Mouse (Mus musculus) CH12.LX (cell line): ENCODE data around the gene Kidins220. TPM values are rescaled to one million over a fixed set of nuclear protein-coding genes. Genes with fewer than 3 reads are reported as not detected.

Experiments
- DNase-seq: peaks from one replicate; pipeline ENCODE4 v3.0.0-alpha.2; 2013; ENCODE audit errors: extremely low read depth
- H3K27ac ChIP-seq: 2 replicates; pipeline ENCODE4 v1.5.1; 2012; ENCODE audit warnings: low read depth, mild to moderate bottlenecking, control low read depth, moderate library complexity; ENCODE audit not compliant: insufficient read depth
- H3K27me3 ChIP-seq: replicated peaks from 2 replicates; pipeline ENCODE3; 2012; ENCODE audit warnings: inconsistent platforms
- H3K36me3 ChIP-seq, 2 experiments: replicated peaks in 1 of 2; 2 replicates each; pipeline versions ENCODE3 to v1.6.1; 2012; ENCODE audit warnings: inconsistent platforms in 1 of 2, low read length in 1 of 2, mild to moderate bottlenecking in 1 of 2, mixed read lengths in 1 of 2, moderate library complexity in 1 of 2; ENCODE audit not compliant: control insufficient read depth in 1 of 2, insufficient read depth in 1 of 2
- H3K4me1 ChIP-seq, 2 experiments: 2 replicates each; pipeline ENCODE4 v1.6.1; 2012; ENCODE audit warnings: inconsistent platforms in 1 of 2, moderate library complexity in 1 of 2; ENCODE audit not compliant: insufficient read depth in 2 of 2, control insufficient read depth in 1 of 2
- H3K4me2 ChIP-seq: 2 replicates; pipeline ENCODE4 v1.6.1; 2012; ENCODE audit warnings: low read depth, mild to moderate bottlenecking, control low read depth; ENCODE audit not compliant: poor library complexity, insufficient read depth, severe bottlenecking
- H3K4me3 ChIP-seq, 3 experiments: fragments of 150-350 bp in 1 of 3; sonication (generic) in 1 of 3; replicated peaks in 1 of 3; 2 replicates each; pipeline versions ENCODE3 to v1.5.1; 2011 to 2012; ENCODE audit warnings: low read depth in 2 of 3, low read length in 2 of 3, mild to moderate bottlenecking in 2 of 3, moderate library complexity in 2 of 3, control low read depth in 1 of 3, improper control_type of control experiment in 1 of 3, inconsistent platforms in 1 of 3, mixed read lengths in 1 of 3; ENCODE audit not compliant: poor library complexity in 1 of 3
- H3K79me2 ChIP-seq: replicated peaks from 2 replicates; pipeline ENCODE4 v1.6.1; 2012; ENCODE audit warnings: mild to moderate bottlenecking, moderate library complexity; ENCODE audit not compliant: control insufficient read depth, poor library complexity, insufficient read depth, severe bottlenecking; ENCODE audit errors: extremely low read depth
- H3K9ac ChIP-seq: 2 replicates; pipeline ENCODE4 v1.6.1; 2012; ENCODE audit warnings: low read depth, mild to moderate bottlenecking, control low read depth, moderate library complexity; ENCODE audit not compliant: insufficient read depth
- H3K9me3 ChIP-seq: replicated peaks from 2 replicates; pipeline ENCODE3; 2012; ENCODE audit warnings: low read length, inconsistent platforms, mixed read lengths
- BHLHE40 ChIP-seq: IDR thresholded peaks from 2 replicates; pipeline ENCODE4 v1.6.1; 2011; ENCODE audit warnings: mild to moderate bottlenecking, low read depth, low read length, improper control_type of control experiment
- CHD2 ChIP-seq: IDR thresholded peaks from 2 replicates; pipeline ENCODE4 v1.6.1; 2011; ENCODE audit warnings: low read length, improper control_type of control experiment
- E2F4 ChIP-seq: IDR thresholded peaks from 2 replicates; pipeline ENCODE4 v1.6.1; 2011; ENCODE audit warnings: low read depth, low read length, improper control_type of control experiment; ENCODE audit not compliant: insufficient replicate concordance
- EP300 ChIP-seq: IDR thresholded peaks from 2 replicates; pipeline ENCODE4 v1.6.1; 2011; ENCODE audit warnings: low read length, improper control_type of control experiment
- ETS1 ChIP-seq: conservative IDR thresholded peaks from 2 replicates; pipeline ENCODE4 v1.6.1; 2012; ENCODE audit warnings: low read depth, mild to moderate bottlenecking, inconsistent platforms, low read length, improper control_type of control experiment, moderate library complexity
- GABPA ChIP-seq: IDR thresholded peaks from 2 replicates; pipeline ENCODE4 v1.6.1; 2012; ENCODE audit warnings: low read depth, low read length, improper control_type of control experiment, inconsistent platforms; ENCODE audit not compliant: insufficient replicate concordance
- IRF4 ChIP-seq: IDR thresholded peaks from 2 replicates; pipeline ENCODE4 v1.6.1; 2014; ENCODE audit warnings: low read depth, mild to moderate bottlenecking, inconsistent platforms, low read length, improper control_type of control experiment
- JUN ChIP-seq: IDR thresholded peaks from 2 replicates; pipeline ENCODE4 v1.6.1; 2011; ENCODE audit warnings: low read depth, mild to moderate bottlenecking, low read length, improper control_type of control experiment, moderate library complexity; ENCODE audit not compliant: insufficient read depth
- JUND ChIP-seq: conservative IDR thresholded peaks from 2 replicates; pipeline ENCODE4 v1.6.1; 2011; ENCODE audit warnings: low read depth, low read length, improper control_type of control experiment
- KAT2A ChIP-seq: IDR thresholded peaks from 2 replicates; pipeline ENCODE4 v1.6.1; 2012; ENCODE audit warnings: low read length, improper control_type of control experiment, inconsistent platforms; ENCODE audit not compliant: insufficient replicate concordance
- MAZ ChIP-seq: IDR thresholded peaks from 2 replicates; pipeline ENCODE4 v1.6.1; 2012; ENCODE audit warnings: low read depth, mild to moderate bottlenecking, inconsistent platforms, low read length, improper control_type of control experiment, moderate library complexity
- MEF2A ChIP-seq: IDR thresholded peaks from 2 replicates; pipeline ENCODE4 v1.6.1; 2014; ENCODE audit warnings: low read depth, mild to moderate bottlenecking, inconsistent platforms, low read length, improper control_type of control experiment, borderline replicate concordance
- MYC ChIP-seq: IDR thresholded peaks from 2 replicates; pipeline ENCODE4 v1.6.1; 2011; ENCODE audit warnings: low read depth, mild to moderate bottlenecking, improper control_type of control experiment, low read length
- NRF1 ChIP-seq: IDR thresholded peaks from 2 replicates; pipeline ENCODE4 v1.6.1; 2014; ENCODE audit warnings: low read depth, mild to moderate bottlenecking, inconsistent platforms, low read length, improper control_type of control experiment, moderate library complexity
- PAX5 ChIP-seq: IDR thresholded peaks from 2 replicates; pipeline ENCODE4 v1.6.1; 2012; ENCODE audit warnings: low read length, inconsistent platforms, mixed read lengths
- POLR2A ChIP-seq: IDR thresholded peaks from 2 replicates; pipeline ENCODE4 v1.6.1; 2011; ENCODE audit warnings: low read depth, mild to moderate bottlenecking, improper control_type of control experiment, low read length
- POLR2AphosphoS2 ChIP-seq: IDR thresholded peaks from 2 replicates; pipeline ENCODE4 v1.6.1; 2011; ENCODE audit warnings: low read depth, low read length, improper control_type of control experiment
- RAD21 ChIP-seq: IDR thresholded peaks from 2 replicates; pipeline ENCODE4 v1.6.1; 2011; ENCODE audit warnings: low read depth, mild to moderate bottlenecking, low read length, improper control_type of control experiment, moderate library complexity
- SIN3A ChIP-seq: IDR thresholded peaks from 2 replicates; pipeline ENCODE4 v1.6.1; 2012; ENCODE audit warnings: low read length, improper control_type of control experiment, inconsistent platforms
- SMC3 ChIP-seq: IDR thresholded peaks from 2 replicates; pipeline ENCODE4 v1.6.1; 2011; ENCODE audit warnings: low read depth, low read length, improper control_type of control experiment
- TBP ChIP-seq: conservative IDR thresholded peaks from 2 replicates; pipeline ENCODE4 v1.6.1; 2011; ENCODE audit warnings: low read depth, low read length, improper control_type of control experiment
- TCF12 ChIP-seq: IDR thresholded peaks from 2 replicates; pipeline ENCODE4 v1.6.1; 2014; ENCODE audit warnings: low read depth, mild to moderate bottlenecking, inconsistent platforms, low read length, improper control_type of control experiment
- UBTF ChIP-seq: IDR thresholded peaks from 2 replicates; pipeline ENCODE4 v1.6.1; 2012; ENCODE audit warnings: low read depth, mild to moderate bottlenecking, inconsistent platforms, low read length, improper control_type of control experiment, moderate library complexity
- USF1 ChIP-seq: IDR thresholded peaks from 2 replicates; pipeline ENCODE4 v1.6.1; 2014; ENCODE audit warnings: low read depth, mild to moderate bottlenecking, inconsistent platforms, low read length, improper control_type of control experiment
- ZNF384 ChIP-seq: IDR thresholded peaks from 2 replicates; pipeline ENCODE4 v1.6.1; 2012; ENCODE audit warnings: low read depth, low read length, improper control_type of control experiment, inconsistent platforms
- dilution Hi-C: fragments of 300-500 bp; cut with MboI; formaldehyde crosslinking; loops from 2 replicates; pipeline ENCODE4 v1.14.3; 2020; ENCODE audit warnings: low sequenced_read_pairs; ENCODE audit not compliant: extremely low pct_unique_long_range_greater_than_20kb, extremely low pct_ligation_motif_present
- in situ Hi-C: fragments of 300-500 bp; cut with MboI; formaldehyde crosslinking; loops from 3 replicates; pipeline ENCODE4 v1.14.3; 2019; ENCODE audit warnings: low sequenced_read_pairs, low pct_ligation_motif_present, low pct_unique_long_range_greater_than_20kb, mixed read lengths
- polyA plus RNA-seq: library from polyadenylated mRNA; unstranded; fragments of >175 nt; gene quantifications from 2 replicates; pipeline ENCODE4 v1.2.1, GENCODE M21; 2012; ENCODE audit warnings: low read depth; ENCODE audit not compliant: insufficient read length
- total RNA-seq, 2 experiments: library from RNA; depleted of rRNA; stranded (reverse); fragments of 300-350 nt in 1 of 2; fragments of >200 nt in 1 of 2; gene quantifications; 2 replicates each; pipeline ENCODE4 v1.2.3; 2012 to 2014

Kidins220 gene
- total and polyA plus RNA-seq, 3 experiments, result 32.4 to 47.8 (median 39.4) TPM

GRCm38 (mm10) chr12:25098561-25099312, 124.0 kb downstream of the Kidins220 start (continued):
- TF ChIP-seq IRF4 (peak; percentile 59; the same call in 1 of the 2 replicates), JUN (no peak), TCF12 (peak; percentile 70), ETS1 (peak; percentile 71), JUND (no peak), TBP (no peak), PAX5 (no peak), ZNF384 (0 out of 2 replicates have a peak, but pooled peaks have one; percentile 9), SMC3 (0 out of 2 replicates have a peak, but pooled peaks have one; percentile 1)

- TF ChIP-seq RAD21 (no peak), UBTF (0 out of 2 replicates have a peak, but pooled peaks have one; percentile 8), MAZ (no peak), EP300 (no peak), SIN3A (no peak)
- H3K79me2 ChIP-seq, result no peaks in the 10 kb centered on the region
- peaks cover 6 to 23% of the 10 kb centered on the region in 2 experiments; a peak in 3 of 4 replicates for H3K4me1 ChIP-seq
- peaks cover 6% of the 10 kb centered on the region for H3K9me3 ChIP-seq
- H3K27me3 ChIP-seq, result peaks cover 33% of the 10 kb centered on the region
- dilution Hi-C loops, result no loop called here
- in situ Hi-C loops, result loop anchor here (10.0 to 25.0 kb wide), 5 partner anchors 316 to 1188 kb away; no protein-coding TSS in a partner anchor
- no peak overlapping the region for H3K27ac ChIP-seq
- H3K4me3 ChIP-seq, result peak overlapping the region in 1 of 3 experiments; percentile 32
- 0 out of 2 replicates have a peak overlapping the region, but pooled peaks have one; percentile 10 for H3K9ac ChIP-seq
- DNase-seq, result no peak
- H3K36me3 ChIP-seq, result no peaks in the 10 kb centered on the region
- H3K4me2 ChIP-seq, result peak overlapping the region; percentile 92
These were observed 124.5 kb downstream of the Kidins220 start for GRCm38 (mm10) chr12:25099313-25099562.

- no peaks in the 10 kb centered on the region for H3K36me3 ChIP-seq
- no peak overlapping the region for H3K27ac ChIP-seq
- H3K9ac ChIP-seq, result peak overlapping the region; percentile 52; the same call in 1 of the 2 replicates
- TF ChIP-seq ZNF384 (no peak), E2F4 (no peak), MEF2A (no peak), GABPA (no peak), POLR2AphosphoS2 (no peak), BHLHE40 (no peak), USF1 (no peak), KAT2A (no peak), IRF4 (no peak), CHD2 (no peak), POLR2A (no peak), RAD21 (no peak), NRF1 (no peak), MAZ (no peak), MYC (no peak), UBTF (no peak), SIN3A (no peak), PAX5 (no peak), TBP (no peak)
- peaks cover 33% of the 10 kb centered on the region for H3K27me3 ChIP-seq
- H3K9me3 ChIP-seq, result peaks cover 6% of the 10 kb centered on the region
- DNase-seq, result no peak
- no peaks in the 10 kb centered on the region for H3K79me2 ChIP-seq
- dilution Hi-C loops (no loop called here), in situ Hi-C loops (loop anchor here (10.0 to 25.0 kb wide), 5 partner anchors 315 to 1188 kb away; no protein-coding TSS in a partner anchor)
- peak overlapping the region in 2 of 3 experiments; percentile 6 to 42 for H3K4me3 ChIP-seq
- peak overlapping the region; percentile 92 for H3K4me2 ChIP-seq
- peaks cover 6 to 23% of the 10 kb centered on the region in 2 experiments; a peak in 3 of 4 replicates for H3K4me1 ChIP-seq
These were observed 125.1 kb downstream of the Kidins220 start for GRCm38 (mm10) chr12:25099563-25100408.
